13 mouse cellular contexts compared by ENCODE assay signal in the genomic region with DNA sequence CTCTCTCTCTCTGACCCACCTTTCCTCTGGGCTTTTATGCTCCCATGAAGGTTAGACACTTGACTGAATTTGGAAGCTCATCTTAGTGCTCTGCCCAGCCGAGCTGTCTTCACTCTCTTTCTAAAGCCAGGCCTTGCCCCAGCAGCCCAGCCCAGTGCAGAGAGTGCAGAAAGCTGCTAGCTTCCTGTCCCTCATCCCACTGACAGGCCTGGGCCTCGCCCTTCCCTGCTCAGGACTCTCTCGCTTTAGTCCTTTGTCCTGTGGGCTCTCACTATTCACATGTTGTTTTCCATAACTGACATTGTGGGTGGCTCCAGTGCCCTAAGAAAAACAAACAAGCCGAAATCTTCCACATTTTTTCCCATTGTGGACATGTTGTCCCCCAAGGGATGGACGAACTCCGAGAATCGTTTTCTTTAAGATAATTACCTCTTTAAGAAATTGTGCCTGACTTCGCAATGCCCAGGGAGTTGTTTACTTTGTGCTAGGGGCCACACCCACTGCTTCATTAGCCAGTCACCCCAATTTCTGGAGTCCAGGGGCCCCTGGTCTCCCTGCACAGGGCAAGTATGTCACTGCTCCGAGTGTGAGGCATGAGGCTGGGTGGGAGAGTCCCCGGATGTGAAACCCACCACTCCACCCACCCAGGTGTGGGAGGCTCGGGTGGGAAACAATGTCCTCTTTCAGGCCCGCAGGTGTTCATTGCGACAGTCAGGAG.
DNase-seq lines count a peak whose midpoint lies in the region; ATAC-seq lines count a peak whose summit lies in the region.
"Had no signal": no experiment of that assay in that cellular context is flagged by ENCODE, and none has a peak within 500 bp of the region (broad histone marks: within the 10 kb centered on the region; RNA-seq: fewer than 3 reads in every experiment).

No protein-coding gene starts in this region.

- 38% methylated on average over 13 of the region's 13 CpGs for WGBS in lung, embryonic 16.5 days
- 58% methylated on average over 13 of the region's 13 CpGs for WGBS in limb, embryonic 10.5 days
- WGBS in stomach, embryonic 16.5 days = 44% methylated on average over 13 of the region's 13 CpGs

- H3K9ac ChIP-seq in lung, embryonic 16.5 days (ENCODE audit: low read length) = no peak overlapping the region
- H3K9ac ChIP-seq in stomach, embryonic 16.5 days (ENCODE audit: low read length) = no peak overlapping the region
- H3K9ac ChIP-seq: forebrain, embryonic 12.5 days; lung, embryonic 14.5 days had no signal

- H3K27ac ChIP-seq in lung, embryonic 16.5 days (ENCODE audit: low read length) = no peak overlapping the region
- H3K27ac ChIP-seq in limb, embryonic 10.5 days = peak overlapping the region; percentile 50; the same call in 1 of the 2 replicates
- H3K27ac ChIP-seq in stomach, embryonic 16.5 days (ENCODE audit: low read length) = peak overlapping the region; percentile 21; the same call in 1 of the 2 replicates
- H3K27ac ChIP-seq: forebrain, embryonic 12.5 days; kidney, postnatal 0 days; left cerebral cortex, adult 2 months had no signal

- H3K4me3 ChIP-seq in lung, embryonic 16.5 days (ENCODE audit: low read length) = no peak overlapping the region
- H3K4me3 ChIP-seq in limb, embryonic 10.5 days = no peak overlapping the region
- no peak overlapping the region for H3K4me3 ChIP-seq in stomach, embryonic 16.5 days (replicated peaks; ENCODE audit: low read length)
- H3K4me3 ChIP-seq: forebrain, embryonic 12.5 days; left cerebral cortex, adult 2 months had no signal

- H3K4me1 ChIP-seq in lung, embryonic 16.5 days (replicated peaks; ENCODE audit: control insufficient read depth, insufficient read depth, low read length) = peaks cover 19% of the 10 kb centered on the region
- peaks cover 26% of the 10 kb centered on the region for H3K4me1 ChIP-seq in limb, embryonic 10.5 days
- peaks cover 19% of the 10 kb centered on the region for H3K4me1 ChIP-seq in stomach, embryonic 16.5 days (ENCODE audit: control insufficient read depth, insufficient read depth, low read length)

- no peaks in the 10 kb centered on the region for H3K9me3 ChIP-seq in lung, embryonic 16.5 days (ENCODE audit: control insufficient read depth, low read length)
- H3K9me3 ChIP-seq in limb, embryonic 10.5 days (replicated peaks) = no peaks in the 10 kb centered on the region
- no peaks in the 10 kb centered on the region for H3K9me3 ChIP-seq in stomach, embryonic 16.5 days (replicated peaks; ENCODE audit: control insufficient read depth, low read length)
- H3K9me3 ChIP-seq: forebrain, embryonic 12.5 days had no signal

- no peaks in the 10 kb centered on the region for H3K27me3 ChIP-seq in lung, embryonic 16.5 days (ENCODE audit: control insufficient read depth, insufficient read depth, low read depth, low read length)
- H3K27me3 ChIP-seq in limb, embryonic 10.5 days (ENCODE audit: low read depth, poor library complexity, severe bottlenecking) = peaks cover 9% of the 10 kb centered on the region; the same call in 1 of the 2 replicates
- no peaks in the 10 kb centered on the region for H3K27me3 ChIP-seq in stomach, embryonic 16.5 days (ENCODE audit: control insufficient read depth, insufficient read depth, low read length)

- no peak for DNase-seq in lung, postnatal 36 days
- peak; percentile 32 for DNase-seq in kidney, adult 9 months
- DNase-seq in limb, embryonic 10.5 days (ENCODE audit: low spot score) = no peak
- no peak for DNase-seq in layer of hippocampus, adult 8-10 months (ENCODE audit: low spot score in 2 of 2)
- no peak for DNase-seq in layer of hippocampus, adult 9-11 months
- DNase-seq: lung, embryonic 14.5 days; thymus, adult 2 months had no signal

- 0 out of 2 replicates have a peak, but pooled peaks have one; percentile 37 for ATAC-seq in lung, embryonic 16.5 days (ENCODE audit: low read depth)
- peak; percentile 45; the same call in 1 of the 2 replicates for ATAC-seq in stomach, embryonic 16.5 days (ENCODE audit: insufficient read depth, low FRiP score)
- ATAC-seq: activated CD4-positive, CD25-positive, alpha-beta regulatory T cell, adult 4 months had no signal

- H3K36me3 ChIP-seq in lung, embryonic 16.5 days (ENCODE audit: control insufficient read depth, insufficient read depth, low read length) = no peaks in the 10 kb centered on the region
- H3K36me3 ChIP-seq in limb, embryonic 10.5 days = no peaks in the 10 kb centered on the region
- H3K36me3 ChIP-seq in stomach, embryonic 16.5 days (ENCODE audit: control insufficient read depth, insufficient read depth, low read length) = no peaks in the 10 kb centered on the region
- H3K36me3 ChIP-seq: forebrain, embryonic 12.5 days had no signal

- no peak overlapping the region for H3K4me2 ChIP-seq in lung, embryonic 16.5 days (ENCODE audit: low read depth, low read length)
- 0 out of 2 replicates have a peak overlapping the region, but pooled peaks have one; percentile 2 for H3K4me2 ChIP-seq in stomach, embryonic 16.5 days (ENCODE audit: low read depth, low read length)
- H3K4me2 ChIP-seq: forebrain, embryonic 12.5 days; lung, embryonic 14.5 days had no signal
